Mouse (Mus musculus) thymus, postnatal 25 days (tissue): ENCODE measurements around the gene Sall1.

Experiments used
- DNase-seq: peaks from one replicate; pipeline ENCODE4 v3.0.0; 2022

Gene Sall1

DNA sequence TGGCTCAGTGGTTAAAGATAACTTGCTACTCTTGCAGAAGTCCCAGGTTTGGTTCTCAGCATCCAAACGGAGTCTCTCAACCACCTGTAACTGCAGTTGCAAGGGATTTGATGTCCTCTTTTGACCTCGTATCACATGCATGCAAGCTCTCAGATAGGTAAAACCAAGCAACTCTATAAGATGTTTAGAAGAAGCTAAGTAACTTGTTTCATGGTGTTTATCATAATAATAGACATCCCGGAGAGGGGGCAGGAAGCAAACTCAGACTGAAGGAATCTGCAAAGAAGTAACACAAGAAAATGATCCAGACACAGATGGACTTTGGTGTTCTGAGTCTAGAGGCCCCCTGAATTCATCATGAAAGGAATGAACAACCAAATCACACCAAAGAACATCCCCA, 55.0 kb downstream of the Sall1 start:
- no peak for DNase-seq

DNA sequence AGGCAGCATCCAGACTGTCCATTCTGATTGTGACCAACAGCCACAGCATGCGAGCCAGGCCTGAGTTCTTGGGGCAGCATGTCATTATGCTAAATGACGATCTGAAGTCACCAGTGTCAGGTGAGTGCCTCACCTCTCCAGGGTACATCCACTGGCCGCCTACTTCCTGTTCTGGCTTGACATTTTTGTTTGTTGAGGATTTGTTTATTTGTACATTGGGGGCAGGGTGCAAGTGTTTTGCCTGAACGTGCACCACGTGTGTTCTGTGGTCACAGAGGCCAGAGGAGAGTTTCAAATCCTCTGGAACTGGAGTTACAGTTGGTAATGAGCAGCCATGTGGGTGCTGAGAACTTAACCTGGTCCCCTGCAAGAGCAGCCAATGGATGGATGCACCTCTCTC, 60.5 kb downstream of the Sall1 start:
- no peak for DNase-seq
